Mouse (Mus musculus): ENCODE measurements around the gene Spns1. TPM values are rescaled to one million over a fixed set of nuclear protein-coding genes. Genes with fewer than 3 reads are reported as not detected.

Spns1 gene
- polyA plus RNA-seq, 1 experiment from 2014 or later: 45.1 TPM

Small RNA genes lying within 50 kb of the gene (microRNA-seq; reads per million reads assigned to microRNA genes)
- not detected for gene Mir7058

Other genes starting within 250 kb of the Spns1 start
- gene Xpo6, start 176.9 kb downstream of the Spns1 start, polyA plus RNA-seq (2016; fragmentation: Nextera tagmentation; extraction: Ambion mirVana): 44.7 and 48.1 TPM in 2 replicates
- 24.0 and 24.5 TPM in 2 replicates for gene Sbk1, start 104.8 kb downstream of the Spns1 start, polyA plus RNA-seq (2016; fragmentation: Nextera tagmentation; extraction: Ambion mirVana)
- gene Lat, start 7.9 kb downstream of the Spns1 start, polyA plus RNA-seq (2016; fragmentation: Nextera tagmentation; extraction: Ambion mirVana): 3.4 and 3.8 TPM in 2 replicates
- 1.7 and 2.2 TPM in 2 replicates for gene Nfatc2ip, start 19.3 kb upstream of the Spns1 start, polyA plus RNA-seq (2016; fragmentation: Nextera tagmentation; extraction: Ambion mirVana)
- not detected in 2 replicates for gene Cd19, start 37.4 kb upstream of the Spns1 start, polyA plus RNA-seq (2016; fragmentation: Nextera tagmentation; extraction: Ambion mirVana)
- 23.3 and 23.9 TPM in 2 replicates for gene Rabep2, start 51.3 kb upstream of the Spns1 start, polyA plus RNA-seq (2016; fragmentation: Nextera tagmentation; extraction: Ambion mirVana)
- gene Atp2a1, start 85.7 kb upstream of the Spns1 start, polyA plus RNA-seq (2016; fragmentation: Nextera tagmentation; extraction: Ambion mirVana): 1.7 and 3.2 TPM in 2 replicates
- 43.2 and 45.1 TPM in 2 replicates for gene Sh2b1, start 98.0 kb upstream of the Spns1 start, polyA plus RNA-seq (2016; fragmentation: Nextera tagmentation; extraction: Ambion mirVana)
- gene Tufm, start 109.9 kb upstream of the Spns1 start, polyA plus RNA-seq (2016; fragmentation: Nextera tagmentation; extraction: Ambion mirVana): 167 and 168 TPM in 2 replicates
- gene Atxn2l, start 126.0 kb upstream of the Spns1 start, polyA plus RNA-seq (2016; fragmentation: Nextera tagmentation; extraction: Ambion mirVana): 49.7 and 52.5 TPM in 2 replicates
- gene Eif3c, start 189.0 kb upstream of the Spns1 start, polyA plus RNA-seq (2016; fragmentation: Nextera tagmentation; extraction: Ambion mirVana): 148 and 151 TPM in 2 replicates
- 0.27 and 0.40 TPM in 2 replicates for gene Apobr, start 207.5 kb upstream of the Spns1 start, polyA plus RNA-seq (2016; fragmentation: Nextera tagmentation; extraction: Ambion mirVana)
- gene Cln3, start 208.4 kb upstream of the Spns1 start, polyA plus RNA-seq (2016; fragmentation: Nextera tagmentation; extraction: Ambion mirVana): 20.0 and 24.5 TPM in 2 replicates
- gene Il27, start 217.5 kb upstream of the Spns1 start, polyA plus RNA-seq (2016; fragmentation: Nextera tagmentation; extraction: Ambion mirVana): not detected in 2 replicates